8 mouse cellular contexts compared by ENCODE assay signal in genomic region chr15:37135590-37136164, GRCm38 (mm10).
DNase-seq lines count a peak whose midpoint lies in the region; ATAC-seq lines count a peak whose summit lies in the region.

No protein-coding gene starts in this region.

- H3K27me3 ChIP-seq in embryonic facial prominence, embryonic 10.5 days (replicated peaks; ENCODE audit: low read depth, poor library complexity, severe bottlenecking): no peaks in the 10 kb centered on the region
- no peaks in the 10 kb centered on the region for H3K27me3 ChIP-seq in limb, embryonic 15.5 days
- H3K27me3 ChIP-seq in midbrain, embryonic 15.5 days (replicated peaks): no peaks in the 10 kb centered on the region

- ATAC-seq in limb, embryonic 15.5 days (ENCODE audit: insufficient number of reproducible peaks, low FRiP score, low TSS enrichment, low read depth): peak; percentile 71
- peak; percentile 74 for ATAC-seq in midbrain, embryonic 15.5 days (replicated peaks)
- ATAC-seq in monocyte, adult 5-6 weeks (replicated peaks; ENCODE audit: insufficient number of reproducible peaks, low FRiP score, low TSS enrichment, poor library complexity, severe bottlenecking): no peak; the same call in 1 of the 2 replicates

- H3K9me3 ChIP-seq in embryonic facial prominence, embryonic 10.5 days: no peaks in the 10 kb centered on the region
- H3K9me3 ChIP-seq in limb, embryonic 15.5 days: no peaks in the 10 kb centered on the region
- H3K9me3 ChIP-seq in midbrain, embryonic 15.5 days: no peaks in the 10 kb centered on the region

- H3K4me2 ChIP-seq in limb, embryonic 15.5 days: peak overlapping the region; percentile 66
- H3K4me2 ChIP-seq in midbrain, embryonic 15.5 days: peak overlapping the region; percentile 77

- DNase-seq in adrenal gland, postnatal 36 days: peak; percentile 74 to 76
- peak; percentile 79 for DNase-seq in embryonic facial prominence, embryonic 10.5 days (ENCODE audit: low spot score)
- peak; percentile 33 for DNase-seq in heart, adult 8-10 months (ENCODE audit: low spot score)
- peak; percentile 81 for DNase-seq in kidney, adult 18-20 months
- peak; percentile 2 for DNase-seq in spleen, adult 12 weeks (ENCODE audit: low spot score)

- peaks cover 43% of the 10 kb centered on the region for H3K4me1 ChIP-seq in embryonic facial prominence, embryonic 10.5 days
- peaks cover 12% of the 10 kb centered on the region for H3K4me1 ChIP-seq in limb, embryonic 15.5 days
- H3K4me1 ChIP-seq in midbrain, embryonic 15.5 days: peaks cover 20% of the 10 kb centered on the region

- H3K4me3 ChIP-seq in embryonic facial prominence, embryonic 10.5 days: peak overlapping the region; percentile 66
- peak overlapping the region; percentile 51 for H3K4me3 ChIP-seq in limb, embryonic 15.5 days
- peak overlapping the region; percentile 46 for H3K4me3 ChIP-seq in midbrain, embryonic 15.5 days

- H3K36me3 ChIP-seq in embryonic facial prominence, embryonic 10.5 days (replicated peaks): no peaks in the 10 kb centered on the region
- H3K36me3 ChIP-seq in limb, embryonic 15.5 days: no peaks in the 10 kb centered on the region
- no peaks in the 10 kb centered on the region for H3K36me3 ChIP-seq in midbrain, embryonic 15.5 days (replicated peaks)

- H3K27ac ChIP-seq in embryonic facial prominence, embryonic 10.5 days (replicated peaks): peak overlapping the region; percentile 97
- H3K27ac ChIP-seq in limb, embryonic 15.5 days: peak overlapping the region; percentile 87
- peak overlapping the region; percentile 81 for H3K27ac ChIP-seq in midbrain, embryonic 15.5 days

- WGBS in embryonic facial prominence, embryonic 10.5 days: under 1% methylated on average over 35 of the region's 35 CpGs
- WGBS in limb, embryonic 15.5 days: 1% methylated on average over 35 of the region's 35 CpGs
- 2% methylated on average over 35 of the region's 35 CpGs for WGBS in midbrain, embryonic 15.5 days

- H3K9ac ChIP-seq in limb, embryonic 15.5 days: peak overlapping the region; percentile 41
- H3K9ac ChIP-seq in midbrain, embryonic 15.5 days: peak overlapping the region; percentile 65

Comparison
In these comparisons a context has a peak if more than half of its experiments do, and no peak if none do; other contexts are left out.
1. DNase-seq: peak in every context shown above with its lines; median percentile 81 in kidney, adult 18-20 months; 79 in embryonic facial prominence, embryonic 10.5 days; 75 in adrenal gland, postnatal 36 days; 33 in heart, adult 8-10 months; 2 in spleen, adult 12 weeks.